Mouse (Mus musculus) MEL (cell line): ENCODE measurements around the gene Gck. TPM values are rescaled to one million over a fixed set of nuclear protein-coding genes. Genes with fewer than 3 reads are reported as not detected.

Experiments
- DNase-seq: peaks from one replicate; pipeline ENCODE4 v3.0.0; 2011; ENCODE audit warnings: low read depth, low spot score
- H3K27ac ChIP-seq: 2 replicates; pipeline ENCODE4 v1.5.1; 2012; ENCODE audit warnings: low read depth, mild to moderate bottlenecking, control low read depth, low read length, moderate library complexity; ENCODE audit not compliant: control insufficient read depth
- H3K27me3 ChIP-seq, 2 experiments: fragments of 150-350 bp in 1 of 2; sonication (generic) in 1 of 2; 2 replicates each; pipeline ENCODE4 v1.6.1; 2012; ENCODE audit warnings: low read length in 2 of 2, mild to moderate bottlenecking in 2 of 2, improper control_type of control experiment in 1 of 2, moderate library complexity in 1 of 2; ENCODE audit not compliant: insufficient read depth in 2 of 2, control insufficient read depth in 1 of 2
- H3K36me3 ChIP-seq, 2 experiments: 2 replicates each; pipeline ENCODE4 v1.6.1; 2012 to 2014; ENCODE audit warnings: low read length in 2 of 2, improper control_type of control experiment in 1 of 2, inconsistent platforms in 1 of 2, mild to moderate bottlenecking in 1 of 2; ENCODE audit not compliant: insufficient read depth in 2 of 2, control insufficient read depth in 1 of 2
- H3K4me1 ChIP-seq, 2 experiments: fragments of 150-350 bp in 1 of 2; sonication (generic) in 1 of 2; 2 replicates each; pipeline ENCODE4 v1.6.1; 2012; ENCODE audit warnings: low read length in 2 of 2, improper control_type of control experiment in 1 of 2, mild to moderate bottlenecking in 1 of 2; ENCODE audit not compliant: insufficient read depth in 2 of 2, control insufficient read depth in 1 of 2
- H3K4me3 ChIP-seq, 2 experiments: fragments of 150-350 bp in 1 of 2; sonication (generic) in 1 of 2; 2 replicates each; pipeline ENCODE4 v1.5.1; 2012; ENCODE audit warnings: low read depth in 2 of 2, low read length in 2 of 2, mild to moderate bottlenecking in 2 of 2, moderate library complexity in 2 of 2, control low read depth in 1 of 2, improper control_type of control experiment in 1 of 2; ENCODE audit not compliant: control insufficient read depth in 1 of 2, insufficient read depth in 1 of 2
- H3K79me2 ChIP-seq: 2 replicates; pipeline ENCODE4 v1.6.1; 2012; ENCODE audit warnings: mild to moderate bottlenecking, low read length, moderate library complexity; ENCODE audit not compliant: control insufficient read depth, poor library complexity, insufficient read depth
- H3K9ac ChIP-seq: 2 replicates; pipeline ENCODE4 v1.6.1; 2012; ENCODE audit warnings: low read depth, mild to moderate bottlenecking, control low read depth, low read length, moderate library complexity; ENCODE audit not compliant: control insufficient read depth, poor library complexity, severe bottlenecking
- H3K9me3 ChIP-seq: fragments of 150-350 bp; sonication (generic); replicated peaks from 2 replicates; pipeline ENCODE4 v1.6.1; 2012; ENCODE audit warnings: mild to moderate bottlenecking, low read length, improper control_type of control experiment, moderate library complexity; ENCODE audit not compliant: insufficient read depth
- CHD1 ChIP-seq: IDR thresholded peaks from 2 replicates; pipeline ENCODE4 v1.6.1; 2012; ENCODE audit warnings: low read depth, mild to moderate bottlenecking, inconsistent platforms, low read length, improper control_type of control experiment
- CHD2 ChIP-seq: IDR thresholded peaks from 2 replicates; pipeline ENCODE4 v1.6.1; 2011; ENCODE audit warnings: low read length, improper control_type of control experiment
- ELF1 ChIP-seq: IDR thresholded peaks from 2 replicates; pipeline ENCODE4 v1.6.1; 2014; ENCODE audit warnings: low read depth, mild to moderate bottlenecking, inconsistent platforms, low read length, improper control_type of control experiment, moderate library complexity
- EP300 ChIP-seq, 2 experiments: IDR thresholded peaks; 2 replicates each; pipeline ENCODE4 v1.6.1; 2011; ENCODE audit warnings: improper control_type of control experiment in 2 of 2, low read length in 2 of 2, low read depth in 1 of 2, mild to moderate bottlenecking in 1 of 2
- GATA1 ChIP-seq: IDR thresholded peaks from 2 replicates; pipeline ENCODE4 v1.6.1; 2011; ENCODE audit warnings: low read depth, low read length, improper control_type of control experiment
- HCFC1 ChIP-seq: IDR thresholded peaks from 2 replicates; pipeline ENCODE4 v1.6.1; 2012; ENCODE audit warnings: low read depth, mild to moderate bottlenecking, inconsistent platforms, low read length, improper control_type of control experiment, moderate library complexity
- MAZ ChIP-seq: IDR thresholded peaks from 2 replicates; pipeline ENCODE4 v1.6.1; 2012; ENCODE audit warnings: low read depth, mild to moderate bottlenecking, inconsistent platforms, low read length, improper control_type of control experiment
- MEF2A ChIP-seq: IDR thresholded peaks from 2 replicates; pipeline ENCODE4 v1.6.1; 2014; ENCODE audit warnings: low read depth, mild to moderate bottlenecking, inconsistent platforms, low read length, improper control_type of control experiment; ENCODE audit not compliant: poor library complexity, insufficient replicate concordance, severe bottlenecking; ENCODE audit errors: extremely low read depth
- NELFE ChIP-seq: IDR thresholded peaks from 2 replicates; pipeline ENCODE4 v1.6.1; 2011; ENCODE audit warnings: low read depth, low read length, improper control_type of control experiment
- POLR2AphosphoS2 ChIP-seq: IDR thresholded peaks from 2 replicates; pipeline ENCODE4 v1.6.1; 2011; ENCODE audit warnings: low read length, improper control_type of control experiment
- RCOR1 ChIP-seq: IDR thresholded peaks from 2 replicates; pipeline ENCODE4 v1.6.1; 2012; ENCODE audit warnings: low read depth, mild to moderate bottlenecking, inconsistent platforms, low read length, improper control_type of control experiment
- SIN3A ChIP-seq: IDR thresholded peaks from 2 replicates; pipeline ENCODE4 v1.6.1; 2012; ENCODE audit warnings: low read length, improper control_type of control experiment, inconsistent platforms
- UBTF ChIP-seq: IDR thresholded peaks from 2 replicates; pipeline ENCODE4 v1.6.1; 2012; ENCODE audit warnings: low read depth, mild to moderate bottlenecking, inconsistent platforms, low read length, improper control_type of control experiment, moderate library complexity, borderline replicate concordance; ENCODE audit not compliant: insufficient read depth
- USF1 ChIP-seq: IDR thresholded peaks from 2 replicates; pipeline ENCODE4 v1.6.1; 2014; ENCODE audit warnings: low read depth, mild to moderate bottlenecking, inconsistent platforms, low read length, improper control_type of control experiment, moderate library complexity
- USF2 ChIP-seq, 2 experiments: IDR thresholded peaks; 2 replicates each; pipeline ENCODE4 v1.6.1; 2011 to 2012; ENCODE audit warnings: improper control_type of control experiment in 2 of 2, low read length in 2 of 2, borderline replicate concordance in 1 of 2, inconsistent platforms in 1 of 2, low read depth in 1 of 2, mild to moderate bottlenecking in 1 of 2; ENCODE audit not compliant: insufficient read depth in 1 of 2
- ZNF384 ChIP-seq: IDR thresholded peaks from 2 replicates; pipeline ENCODE4 v1.6.1; 2012; ENCODE audit warnings: low read depth, mild to moderate bottlenecking, inconsistent platforms, low read length, improper control_type of control experiment
- polyA plus RNA-seq, 2 experiments: library from polyadenylated mRNA; stranded (reverse) in 1 of 2; unstranded in 1 of 2; fragments of >175 nt in 1 of 2; fragments of >200 nt in 1 of 2; gene quantifications; 2 replicates each; pipeline versions ENCODE4 v1.2.1 to v1.2.4; 2012; ENCODE audit warnings: low replicate concordance in 2 of 2, low read depth in 1 of 2; ENCODE audit not compliant: insufficient read length in 2 of 2, insufficient read depth in 1 of 2, missing spikeins in 1 of 2
- total RNA-seq: library from RNA; depleted of rRNA; stranded (reverse); fragments of 300-350 nt; gene quantifications from 2 replicates; pipeline ENCODE4 v1.2.3, GENCODE M21; 2012

Gene Gck
- total and polyA plus RNA-seq, 3 experiments, result not detected

DNA sequence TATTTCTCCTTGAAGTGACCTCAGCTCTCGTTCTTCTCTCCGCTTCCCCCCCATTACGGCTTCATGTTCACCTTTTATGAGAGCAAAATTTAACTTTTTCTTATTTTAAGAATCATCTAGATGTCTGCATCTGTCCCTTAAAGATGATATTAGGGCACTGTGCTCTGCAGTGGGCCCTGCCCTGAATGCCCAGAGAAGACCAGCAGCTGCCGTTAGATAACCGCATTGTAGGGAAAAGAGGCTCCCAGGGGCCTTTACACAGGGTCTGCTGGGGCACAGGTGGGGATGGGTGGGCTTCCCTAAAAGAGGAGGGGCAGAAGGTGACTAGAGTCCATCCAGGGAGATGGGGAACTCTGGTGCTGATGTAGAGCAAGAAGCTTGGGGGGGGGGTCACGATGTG lies 56.1 kb downstream of the Gck start:
- Histone ChIP-seq H3K27me3 (no peaks in the 10 kb centered on the region; a peak in 1 of 4 replicates), H3K27ac (no peak overlapping the region), H3K36me3 (no peaks in the 10 kb centered on the region; a peak in 1 of 4 replicates), H3K79me2 (no peaks in the 10 kb centered on the region), H3K4me3 (no peak overlapping the region), H3K9me3 (no peaks in the 10 kb centered on the region), H3K9ac (no peak overlapping the region), H3K4me1 (no peaks in the 10 kb centered on the region)
- no peak for TF ChIP-seq ELF1
- no peak for TF ChIP-seq MAZ
- no peak for TF ChIP-seq ZNF384
- TF ChIP-seq MEF2A, result no peak
- no peak for TF ChIP-seq CHD2
- no peak for TF ChIP-seq EP300 (IDR thresholded peaks at IDR 0.05; ENCODE audit: low read depth in 1 of 2, low read length in 2 of 2)
- no peak for TF ChIP-seq CHD1
- DNase-seq, result no peak

DNA sequence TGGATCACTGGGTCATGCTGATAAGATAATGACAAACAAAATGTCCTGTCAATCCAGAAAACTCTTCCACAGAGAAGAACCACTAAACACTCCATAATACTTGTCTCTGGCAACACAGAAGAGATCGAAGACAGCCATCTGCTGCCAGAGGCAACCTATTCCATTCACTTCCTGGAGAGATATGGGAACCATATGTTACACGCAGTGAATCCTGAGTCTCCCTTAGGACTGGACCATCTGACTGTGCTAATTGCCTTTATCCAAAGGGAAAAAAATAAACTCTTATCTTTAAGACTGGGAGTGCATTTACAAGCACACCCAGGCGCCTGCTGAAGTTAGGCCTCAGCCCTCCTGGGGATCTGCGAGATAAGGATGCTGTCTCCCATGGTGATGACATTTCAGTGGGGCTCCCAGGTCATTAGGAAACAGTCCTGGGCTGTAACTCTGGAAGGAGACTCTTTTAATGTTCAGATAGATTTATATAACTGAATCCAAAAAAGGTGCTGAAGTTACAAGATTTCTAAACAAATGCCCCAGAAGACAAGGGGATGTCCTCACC lies 57.0 kb downstream of the Gck start:
- Histone ChIP-seq H3K9ac (no peak overlapping the region), H3K4me3 (no peak overlapping the region), H3K9me3 (no peaks in the 10 kb centered on the region), H3K79me2 (no peaks in the 10 kb centered on the region), H3K27ac (no peak overlapping the region), H3K4me1 (no peaks in the 10 kb centered on the region; a peak in 1 of 4 replicates), H3K27me3 (no peaks in the 10 kb centered on the region; a peak in 1 of 4 replicates), H3K36me3 (no peaks in the 10 kb centered on the region; a peak in 1 of 4 replicates)
- DNase-seq, result peak; percentile 41
- peak; percentile 42; the same call in 1 of the 2 replicates for TF ChIP-seq GATA1
- no peak for TF ChIP-seq MEF2A

GRCm38 (mm10) chr11:5892151-5892591 lies 57.7 kb downstream of the Gck start:
- H3K9ac ChIP-seq, result no peak overlapping the region
- TF ChIP-seq NELFE, result no peak
- TF ChIP-seq USF1, result no peak
- TF ChIP-seq USF2 (IDR thresholded peaks at IDR 0.05; ENCODE audit: borderline replicate concordance in 1 of 2, insufficient read depth in 1 of 2, low read depth in 1 of 2, low read length in 2 of 2), result no peak
- TF ChIP-seq POLR2AphosphoS2, result no peak
- no peak for TF ChIP-seq HCFC1
- TF ChIP-seq MEF2A, result no peak
- TF ChIP-seq UBTF, result no peak
- TF ChIP-seq SIN3A, result no peak
- no peak for TF ChIP-seq RCOR1
- TF ChIP-seq, all 39 proteins: peak for 0
- H3K36me3 ChIP-seq, result no peaks in the 10 kb centered on the region; a peak in 1 of 4 replicates
- H3K27me3 ChIP-seq, result no peaks in the 10 kb centered on the region; a peak in 1 of 4 replicates
- no peaks in the 10 kb centered on the region for H3K79me2 ChIP-seq
- no peak overlapping the region for H3K27ac ChIP-seq
- H3K9me3 ChIP-seq, result no peaks in the 10 kb centered on the region
- no peak overlapping the region for H3K4me3 ChIP-seq
- H3K4me1 ChIP-seq, result no peaks in the 10 kb centered on the region; a peak in 1 of 4 replicates
- DNase-seq, result no peak
